Mouse (Mus musculus): ENCODE results near the gene Tmem160.

GRCm38 (mm10) chr7:16499671-16500104, 47.1 kb downstream of the Tmem160 start:
- TF ChIP-seq FLI1 (IDR thresholded peaks at IDR 0.05; ENCODE audit: low read length) (no peak), GATA1 (IDR thresholded peaks at IDR 0.05; ENCODE audit: borderline replicate concordance, low read length) (no peak)

All from megakaryocyte, embryonic 14.5 days (primary cell).